Mouse (Mus musculus): ENCODE measurements around the gene Elp4. TPM values are rescaled to one million over a fixed set of nuclear protein-coding genes. Genes with fewer than 3 reads are reported as not detected.

The Elp4 gene
- polyA plus RNA-seq, 1 experiment from 2014 or later, result 27.2 TPM

DNA sequence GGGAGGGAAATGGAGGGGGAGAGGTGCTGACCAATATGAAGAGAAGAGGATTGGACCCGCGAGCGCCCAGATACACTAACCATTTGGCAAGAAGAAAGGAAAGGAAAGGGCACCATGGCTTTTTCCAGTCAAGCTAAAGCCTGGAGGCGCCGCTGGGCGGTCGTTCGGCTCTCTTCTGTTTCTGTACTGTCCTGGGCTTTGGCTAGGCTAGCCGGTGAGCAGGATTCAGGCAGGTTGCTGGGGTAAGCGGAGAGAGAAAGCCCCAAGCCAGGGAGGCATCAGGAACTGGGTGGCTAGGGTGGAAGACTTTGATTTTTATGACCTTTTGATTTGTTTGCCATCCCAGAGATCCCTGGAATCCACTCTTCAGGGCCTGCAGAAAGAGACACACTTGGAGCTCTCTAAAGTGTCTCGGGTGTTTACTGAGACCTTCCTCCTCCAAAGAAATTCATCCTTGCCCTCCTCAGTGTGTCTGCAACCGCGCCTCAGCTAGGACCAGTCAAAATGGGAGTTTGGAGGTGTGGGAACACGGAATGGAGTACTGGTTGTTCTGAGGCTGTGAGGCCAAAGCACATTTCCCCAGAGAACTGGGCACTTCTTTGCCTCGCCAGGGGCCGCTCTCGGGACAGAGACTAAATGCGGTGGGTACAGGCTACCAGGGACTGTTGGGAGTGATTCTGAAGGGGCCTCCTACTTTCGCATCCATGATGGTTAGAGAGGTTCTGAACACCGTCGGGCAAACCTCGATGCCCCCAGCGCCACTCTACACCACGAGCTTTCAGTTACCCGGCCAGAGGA is 232.4 kb downstream of the Elp4 start:
- DNase-seq (ENCODE audit: low spot score), result no peak

GRCm38 (mm10) chr2:105671116-105671797 is 233.1 kb downstream of the Elp4 start:
- no peak for DNase-seq (ENCODE audit: low spot score)

DNA sequence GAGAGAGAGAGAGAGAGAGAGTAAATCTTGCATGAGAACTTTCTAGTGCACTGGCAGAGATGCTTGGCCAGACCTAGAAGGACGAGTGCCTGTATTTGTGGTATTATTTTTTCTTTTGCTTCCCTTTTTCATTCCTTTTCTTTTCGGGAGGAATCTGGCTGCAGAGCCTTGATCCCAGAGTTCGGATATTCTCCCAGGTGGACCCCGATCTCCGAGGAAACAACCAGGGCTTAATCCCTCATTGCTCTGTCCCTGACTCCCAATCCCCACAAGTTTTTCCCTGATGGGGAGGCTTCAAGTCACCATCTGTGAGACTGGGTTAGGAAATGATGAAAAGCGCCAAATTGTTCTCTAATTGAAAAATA is 233.7 kb downstream of the Elp4 start:
- DNase-seq (ENCODE audit: low spot score), result no peak

GRCm38 (mm10) chr2:105669881-105670730 is 234.3 kb downstream of the Elp4 start:
- DNase-seq (ENCODE audit: low spot score), result no peak

DNA sequence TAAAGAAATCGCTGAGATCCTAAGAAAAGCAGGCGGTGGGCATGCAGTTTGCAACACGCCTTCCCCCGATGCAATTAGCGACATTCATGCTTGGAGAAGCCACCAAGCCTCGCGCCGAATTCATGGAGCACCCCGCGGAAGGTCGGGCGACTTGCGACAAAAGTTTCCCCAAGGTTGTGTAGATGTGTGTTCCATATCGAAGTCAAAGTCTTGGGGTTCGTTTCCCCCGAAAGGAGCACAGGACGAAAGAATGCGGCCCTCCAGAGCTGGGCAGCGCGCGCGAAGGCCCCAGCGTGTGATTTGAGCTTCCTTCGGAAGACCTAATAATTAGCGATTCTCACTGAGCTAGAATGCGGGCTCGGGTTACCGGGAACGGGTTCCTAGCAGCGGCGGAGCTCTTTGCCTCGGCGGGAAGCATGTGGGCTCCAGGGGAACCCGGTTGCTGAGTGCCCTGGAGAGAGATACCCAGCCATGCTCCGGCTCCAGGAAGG is 234.9 kb downstream of the Elp4 start:
- DNase-seq (ENCODE audit: low spot score), result no peak

GRCm38 (mm10) chr2:105668271-105669270 is 235.8 kb downstream of the Elp4 start, which contains the start of gene Pax6:
TSS of gene Pax6 (plus strand) at chr2:105668900.
- no peak for DNase-seq (ENCODE audit: low spot score)

- no peak for DNase-seq (ENCODE audit: low spot score)
Measured at GRCm38 (mm10) chr2:105667626-105667950, 236.8 kb downstream of the Elp4 start.

DNA sequence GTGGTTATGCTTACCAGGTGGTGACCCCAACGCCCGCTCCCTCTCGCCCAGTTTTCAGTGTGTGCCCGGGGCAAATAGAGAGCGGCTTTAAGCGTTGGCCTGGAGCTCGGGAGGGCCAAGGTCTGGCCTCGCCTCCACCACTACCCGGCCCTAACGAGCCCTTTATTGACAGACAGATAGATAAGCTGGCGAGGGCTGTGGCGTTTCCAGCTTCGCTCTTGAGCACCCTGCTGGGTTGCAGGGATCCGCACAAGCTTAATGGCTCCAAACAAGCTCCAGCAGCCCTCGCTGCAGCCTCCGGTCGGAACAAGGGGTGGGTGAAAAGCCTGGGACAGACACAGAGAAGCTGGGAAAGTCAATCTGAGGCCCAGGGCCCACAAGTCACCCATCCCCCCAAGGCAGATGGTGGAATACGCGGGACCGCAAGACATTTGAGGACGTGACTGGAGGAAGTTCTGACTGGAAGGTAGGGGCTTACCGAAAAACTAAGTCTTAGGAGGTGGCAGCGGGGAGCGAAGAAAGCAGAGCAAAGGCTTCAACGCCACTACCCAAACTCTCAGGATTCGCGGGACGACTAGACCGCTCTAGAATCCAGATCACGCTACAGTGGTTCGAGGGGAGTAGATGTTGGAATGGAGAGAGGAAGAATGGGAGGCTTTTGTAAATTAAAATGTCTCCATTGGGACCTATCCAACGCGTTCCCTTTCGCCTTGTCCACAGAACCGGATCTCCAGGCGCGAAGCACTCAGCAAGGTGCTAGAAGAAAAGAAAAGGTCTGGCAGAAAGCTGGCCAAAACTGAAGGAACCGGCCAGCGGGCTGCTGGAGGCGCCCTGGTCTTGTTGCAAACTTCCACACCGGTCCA is 237.4 kb downstream of the Elp4 start:
- DNase-seq (ENCODE audit: low spot score), result no peak

GRCm38 (mm10) chr2:105666331-105666730 is 238.0 kb downstream of the Elp4 start:
- no peak for DNase-seq (ENCODE audit: low spot score)

- DNase-seq (ENCODE audit: low spot score), result no peak
Measured at GRCm38 (mm10) chr2:105665491-105666250, 238.7 kb downstream of the Elp4 start.

DNA sequence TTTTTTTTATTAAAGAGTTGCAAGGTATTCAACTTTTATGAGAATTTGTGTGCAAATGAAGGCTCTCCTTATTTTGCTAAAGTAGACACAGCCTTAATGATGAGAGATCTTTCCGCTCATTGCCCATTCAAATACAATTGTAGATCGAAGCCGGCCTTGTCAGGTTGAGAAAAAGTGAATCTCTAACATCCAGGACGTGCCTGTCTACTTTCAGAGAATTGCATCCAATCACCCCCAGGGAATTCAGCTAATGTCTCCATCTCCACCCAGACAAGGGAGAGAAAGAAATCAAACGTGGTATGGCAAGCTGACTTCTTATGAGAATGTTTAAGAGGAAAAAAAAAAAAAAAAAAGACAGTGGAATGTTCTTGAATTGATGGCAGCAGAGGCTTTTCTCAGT is 239.4 kb downstream of the Elp4 start:
- no peak for DNase-seq (ENCODE audit: low spot score)

DNA sequence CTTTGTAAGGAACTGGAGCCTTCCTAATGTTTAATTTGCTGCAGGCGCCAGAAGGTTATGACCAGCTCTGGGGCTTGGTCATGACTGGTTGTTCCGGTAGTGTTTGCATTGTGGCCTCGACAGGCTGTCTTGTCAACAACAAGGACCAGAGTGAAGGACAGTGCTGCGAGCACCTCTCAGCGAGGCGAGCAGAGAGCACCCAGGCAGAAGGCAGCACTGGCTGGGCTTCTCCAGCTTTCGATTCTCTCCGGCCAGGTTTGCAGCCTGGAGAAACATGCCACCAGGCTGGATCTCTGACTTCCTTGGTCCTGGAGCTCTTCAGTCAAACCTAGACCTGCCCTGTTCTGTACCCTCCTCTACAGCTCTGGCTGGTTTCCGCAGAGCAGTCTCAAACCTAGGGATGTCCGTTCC is 241.3 kb downstream of the Elp4 start:
- no peak for DNase-seq (ENCODE audit: low spot score)

GRCm38 (mm10) chr2:105662606-105663005 is 241.8 kb downstream of the Elp4 start:
- DNase-seq (ENCODE audit: low spot score), result no peak

DNA sequence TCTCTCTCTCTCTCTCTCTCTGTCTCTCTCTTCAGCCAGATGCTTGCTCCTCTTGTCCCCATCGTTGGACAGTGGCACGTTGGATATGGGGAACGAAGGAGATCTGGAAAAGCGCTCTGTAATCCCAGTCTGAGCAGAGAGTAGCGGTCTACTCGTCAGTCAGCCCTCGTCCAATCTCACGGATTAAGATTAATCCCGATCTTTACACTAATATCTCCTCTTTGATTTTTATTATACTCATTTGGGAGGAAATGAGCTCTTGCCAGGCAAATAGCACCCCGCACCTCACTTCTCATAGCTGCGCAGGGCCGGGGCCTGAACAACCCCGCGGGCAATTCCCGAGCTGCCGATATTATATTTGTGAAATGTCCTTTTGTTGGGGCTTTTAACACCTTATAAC is 242.2 kb downstream of the Elp4 start:
- DNase-seq (ENCODE audit: low spot score), result no peak

DNA sequence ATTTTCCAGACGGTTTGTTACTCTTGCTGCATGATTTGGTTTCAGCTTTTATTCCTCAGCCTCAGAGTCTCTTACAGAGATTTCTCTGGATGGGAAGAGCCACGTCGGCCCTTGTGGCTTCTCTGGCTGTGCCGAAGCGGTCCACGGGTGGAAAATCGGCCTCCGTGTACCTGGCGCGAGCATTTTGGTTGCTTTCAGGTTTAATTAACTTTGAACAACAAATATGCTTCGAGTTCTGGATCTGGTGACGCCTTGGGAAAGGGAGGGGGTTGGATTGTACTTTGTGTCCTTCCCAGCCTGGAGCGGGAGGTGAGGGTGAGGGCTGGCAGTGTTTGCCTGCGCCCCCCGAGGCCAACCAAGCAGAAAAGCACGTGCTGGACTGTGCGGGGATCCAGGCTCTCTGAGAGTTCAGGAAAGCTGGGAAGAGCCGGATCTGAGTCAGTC is 242.7 kb downstream of the Elp4 start:
- DNase-seq (ENCODE audit: low spot score), result no peak

GRCm38 (mm10) chr2:105660874-105661622 is 243.3 kb downstream of the Elp4 start:
- no peak for DNase-seq (ENCODE audit: low spot score)

GRCm38 (mm10) chr2:105659926-105660873 is 244.2 kb downstream of the Elp4 start:
- no peak for DNase-seq (ENCODE audit: low spot score)
